Mouse (Mus musculus) monocyte, adult 5-6 weeks (primary cell): ENCODE results near the gene Cox8b. TPM values are rescaled to one million over a fixed set of nuclear protein-coding genes. Genes with fewer than 3 reads are reported as not detected.
A peak's percentile ranks its signal among the peaks of the same experiment; 100 is the strongest.

Source experiments
- ATAC-seq: fragments of 153-309, 156-312 bp; replicated peaks from 2 replicates; pipeline ENCODE4 v1.8.0; 2017; ENCODE audit warnings: mild to moderate bottlenecking; ENCODE audit not compliant: low TSS enrichment, insufficient number of reproducible peaks, severe bottlenecking, poor library complexity, low FRiP score
- total RNA-seq: library from RNA; stranded (forward); fragments of 200-1000, 200-491, 200-594 nt; gene quantifications from 3 replicates; pipeline ENCODE4 v1.2.3, GENCODE M21; 2017

The Cox8b gene
- total RNA-seq, result not detected in 3 replicates

- no peak for ATAC-seq
Measured at GRCm38 (mm10) chr7:140900220-140900619, at the start of gene Cox8b. Gene Cox8b (minus strand): TSS chr7:140900446.

- ATAC-seq, result no peak
Measured at GRCm38 (mm10) chr7:140949255-140949654, 49.0 kb upstream of the Cox8b start.

GRCm38 (mm10) chr7:140948161-140948560 lies 47.9 kb upstream of the Cox8b start:
- ATAC-seq, result no peak

GRCm38 (mm10) chr7:140946980-140947379 lies 46.7 kb upstream of the Cox8b start:
- ATAC-seq, result peak; percentile 47

GRCm38 (mm10) chr7:140946311-140946710 lies 46.1 kb upstream of the Cox8b start:
- no peak for ATAC-seq

- ATAC-seq, result no peak
Measured at GRCm38 (mm10) chr7:140945247-140945646, 45.0 kb upstream of the Cox8b start.

- no peak for ATAC-seq
Measured at GRCm38 (mm10) chr7:140944236-140944635, 44.0 kb upstream of the Cox8b start.

GRCm38 (mm10) chr7:140943356-140943755 lies 43.1 kb upstream of the Cox8b start:
- ATAC-seq, result no peak

- ATAC-seq, result no peak
Measured at GRCm38 (mm10) chr7:140942811-140943210, 42.6 kb upstream of the Cox8b start.

GRCm38 (mm10) chr7:140942341-140942740 lies 42.1 kb upstream of the Cox8b start:
- ATAC-seq, result peak; percentile 3; the same call in 1 of the 2 replicates

GRCm38 (mm10) chr7:140941222-140942051 lies 41.2 kb upstream of the Cox8b start, which contains the start of gene Pgghg:
Gene Pgghg (plus strand): TSS chr7:140941391.
- peak; percentile 78 for ATAC-seq

GRCm38 (mm10) chr7:140939669-140940171 lies 39.5 kb upstream of the Cox8b start:
- ATAC-seq, result no peak

- ATAC-seq, result no peak
Measured at GRCm38 (mm10) chr7:140938896-140939295, 38.6 kb upstream of the Cox8b start.

GRCm38 (mm10) chr7:140938436-140938835 lies 38.2 kb upstream of the Cox8b start:
- ATAC-seq, result no peak

- no peak for ATAC-seq
Measured at GRCm38 (mm10) chr7:140927181-140927580, 26.9 kb upstream of the Cox8b start.

- no peak for ATAC-seq
Measured at GRCm38 (mm10) chr7:140923070-140923775, 23.0 kb upstream of the Cox8b start.

GRCm38 (mm10) chr7:140922398-140923069 lies 22.3 kb upstream of the Cox8b start:
- ATAC-seq, result 0 out of 2 replicates have a peak, but pooled peaks have one; percentile 10

GRCm38 (mm10) chr7:140921225-140921975 lies 21.2 kb upstream of the Cox8b start:
- no peak for ATAC-seq
